Mouse (Mus musculus) embryonic facial prominence, embryonic 14.5 days (tissue): ENCODE measurements around the gene Pex5l. TPM values are rescaled to one million over a fixed set of nuclear protein-coding genes. Genes with fewer than 3 reads are reported as not detected.

Experiments
- ATAC-seq: fragments of 200-750 bp; cut with Nextera tagmentation; 2 replicates; pipeline ENCODE4 v1.8.0; 2017; ENCODE audit warnings: low read depth, moderate number of reproducible peaks, moderate TSS enrichment
- DNase-seq: peaks from one replicate; pipeline ENCODE4 v3.0.0-alpha.2; 2015; ENCODE audit warnings: low spot score
- H3K27ac ChIP-seq: fragments of 300-500 bp; sonication (generic); replicated peaks from 2 replicates; pipeline ENCODE4 v1.5.1; 2014; ENCODE audit warnings: low read depth, mild to moderate bottlenecking, low read length, moderate library complexity
- H3K27me3 ChIP-seq: fragments of 300-500 bp; sonication (generic); replicated peaks from 2 replicates; pipeline ENCODE4 v1.6.1; 2014; ENCODE audit warnings: low read length; ENCODE audit not compliant: control insufficient read depth, insufficient read depth
- H3K36me3 ChIP-seq: fragments of 300-500 bp; sonication (generic); 2 replicates; pipeline ENCODE4 v1.6.1; 2014; ENCODE audit warnings: low read length, mixed read lengths; ENCODE audit not compliant: control insufficient read depth, insufficient read depth
- H3K4me1 ChIP-seq: fragments of 300-500 bp; sonication (generic); 2 replicates; pipeline ENCODE4 v1.6.1; 2014; ENCODE audit warnings: antibody characterized with exemption, low read length; ENCODE audit not compliant: control insufficient read depth, insufficient read depth
- H3K4me2 ChIP-seq: fragments of 300-500 bp; sonication (generic); 2 replicates; pipeline ENCODE4 v1.6.1; 2014; ENCODE audit warnings: low read depth, mild to moderate bottlenecking, low read length, moderate library complexity, mixed read lengths
- H3K4me3 ChIP-seq: fragments of 300-500 bp; sonication (generic); 2 replicates; pipeline ENCODE4 v1.5.1; 2014; ENCODE audit warnings: low read depth, mild to moderate bottlenecking, low read length
- H3K9ac ChIP-seq: fragments of 300-500 bp; sonication (generic); 2 replicates; pipeline ENCODE4 v1.6.1; 2014; ENCODE audit warnings: low read depth, mild to moderate bottlenecking, low read length, moderate library complexity, mixed read lengths
- H3K9me3 ChIP-seq: fragments of 300-500 bp; sonication (generic); 2 replicates; pipeline ENCODE4 v1.6.1; 2016; ENCODE audit warnings: low read length; ENCODE audit not compliant: control insufficient read depth
- WGBS: fragments of 180-500 bp; shearing (Covaris S2); extraction: QIAGEN DNeasy Blood & Tissue Kit; methylation state at CpG from one replicate; pipeline ENCODE4 v1.1.7; 2014; 5-methylcytosine and 5-hydroxymethylcytosine counted together
- polyA plus RNA-seq: library from polyadenylated mRNA; unstranded; fragments of >200 nt; fragmentation: Nextera tagmentation; extraction: Ambion mirVana; gene quantifications from 2 replicates; pipeline ENCODE4 v1.2.1, GENCODE M21; 2014

The Pex5l gene
- polyA plus RNA-seq, 1 experiment from 2014 or later = 1.6 TPM

- WGBS = 63% methylated on average over 9 of the region's 9 CpGs
- no peak overlapping the region for H3K4me2 ChIP-seq
- H3K4me1 ChIP-seq = no peaks in the 10 kb centered on the region
- no peak overlapping the region for H3K4me3 ChIP-seq
- no peak for DNase-seq
- H3K27ac ChIP-seq = no peak overlapping the region
- no peak overlapping the region for H3K9ac ChIP-seq
- no peaks in the 10 kb centered on the region for H3K9me3 ChIP-seq
- no peak for ATAC-seq
- no peaks in the 10 kb centered on the region for H3K27me3 ChIP-seq
- no peaks in the 10 kb centered on the region for H3K36me3 ChIP-seq
Observed at GRCm38 (mm10) chr3:33098550-33099295, 44.3 kb downstream of the Pex5l start.

- Histone ChIP-seq H3K9me3 (no peaks in the 10 kb centered on the region), H3K27ac (no peak overlapping the region), H3K4me3 (no peak overlapping the region), H3K4me2 (no peak overlapping the region), H3K4me1 (no peaks in the 10 kb centered on the region), H3K36me3 (no peaks in the 10 kb centered on the region), H3K9ac (no peak overlapping the region), H3K27me3 (no peaks in the 10 kb centered on the region)
- no peak for DNase-seq
- ATAC-seq = no peak
- 71% methylated on average over 6 of the region's 6 CpGs for WGBS
Observed at GRCm38 (mm10) chr3:33093646-33094045, 49.4 kb downstream of the Pex5l start.

GRCm38 (mm10) chr3:33090001-33090400 is 53.0 kb downstream of the Pex5l start:
- peak overlapping the region; percentile 38 for H3K4me2 ChIP-seq
- no peaks in the 10 kb centered on the region for H3K36me3 ChIP-seq
- H3K27ac ChIP-seq = no peak overlapping the region
- H3K9me3 ChIP-seq = no peaks in the 10 kb centered on the region
- 18% methylated on average over 9 of the region's 9 CpGs for WGBS
- H3K27me3 ChIP-seq = no peaks in the 10 kb centered on the region
- no peak overlapping the region for H3K9ac ChIP-seq
- peak overlapping the region; percentile 15; the same call in 1 of the 2 replicates for H3K4me3 ChIP-seq
- H3K4me1 ChIP-seq = no peaks in the 10 kb centered on the region
- peak; percentile 79 for ATAC-seq
- DNase-seq = peak; percentile 42

GRCm38 (mm10) chr3:33089470-33089869 is 53.6 kb downstream of the Pex5l start:
- no peak overlapping the region for H3K4me3 ChIP-seq
- no peaks in the 10 kb centered on the region for H3K9me3 ChIP-seq
- H3K27ac ChIP-seq = no peak overlapping the region
- no peak overlapping the region for H3K9ac ChIP-seq
- 36% methylated on average over 2 of the region's 2 CpGs for WGBS
- no peak for ATAC-seq
- no peaks in the 10 kb centered on the region for H3K36me3 ChIP-seq
- H3K27me3 ChIP-seq = no peaks in the 10 kb centered on the region
- DNase-seq = no peak
- H3K4me1 ChIP-seq = no peaks in the 10 kb centered on the region
- peak overlapping the region; percentile 38 for H3K4me2 ChIP-seq

- no peak overlapping the region for H3K4me3 ChIP-seq
- ATAC-seq = peak; percentile 85; the same call in 1 of the 2 replicates
- no peaks in the 10 kb centered on the region for H3K4me1 ChIP-seq
- H3K4me2 ChIP-seq = no peak overlapping the region
- WGBS = 67% methylated on average over 4 of the region's 4 CpGs
- H3K27ac ChIP-seq = no peak overlapping the region
- no peak overlapping the region for H3K9ac ChIP-seq
- H3K27me3 ChIP-seq = no peaks in the 10 kb centered on the region
- no peaks in the 10 kb centered on the region for H3K9me3 ChIP-seq
- peak; percentile 8 for DNase-seq
- H3K36me3 ChIP-seq = no peaks in the 10 kb centered on the region
Observed at GRCm38 (mm10) chr3:33088276-33088675, 54.8 kb downstream of the Pex5l start.

GRCm38 (mm10) chr3:33082806-33083338 is 60.2 kb downstream of the Pex5l start:
- no peak overlapping the region for H3K9ac ChIP-seq
- ATAC-seq = peak; percentile 47; the same call in 1 of the 2 replicates
- DNase-seq = peak; percentile 20
- no peaks in the 10 kb centered on the region for H3K9me3 ChIP-seq
- H3K27ac ChIP-seq = no peak overlapping the region
- 0 out of 2 replicates have a peak overlapping the region, but pooled peaks have one; percentile 23 for H3K4me2 ChIP-seq
- no peaks in the 10 kb centered on the region for H3K36me3 ChIP-seq
- WGBS = 29% methylated on average over 8 of the region's 8 CpGs
- no peaks in the 10 kb centered on the region for H3K27me3 ChIP-seq
- H3K4me1 ChIP-seq = no peaks in the 10 kb centered on the region
- no peak overlapping the region for H3K4me3 ChIP-seq

GRCm38 (mm10) chr3:33081793-33082192 is 61.3 kb downstream of the Pex5l start:
- Histone ChIP-seq H3K36me3 (no peaks in the 10 kb centered on the region), H3K4me3 (no peak overlapping the region), H3K9ac (no peak overlapping the region), H3K4me2 (no peak overlapping the region), H3K4me1 (no peaks in the 10 kb centered on the region), H3K27ac (no peak overlapping the region), H3K9me3 (no peaks in the 10 kb centered on the region), H3K27me3 (no peaks in the 10 kb centered on the region)
- 84% methylated on average over 4 of the region's 4 CpGs for WGBS
- ATAC-seq (no peak), DNase-seq (no peak)

- Histone ChIP-seq H3K27me3 (no peaks in the 10 kb centered on the region), H3K27ac (no peak overlapping the region), H3K9ac (no peak overlapping the region), H3K4me1 (no peaks in the 10 kb centered on the region), H3K4me3 (no peak overlapping the region), H3K9me3 (no peaks in the 10 kb centered on the region), H3K36me3 (no peaks in the 10 kb centered on the region), H3K4me2 (no peak overlapping the region)
- ATAC-seq = no peak
- no peak for DNase-seq
- WGBS = 94% methylated on average over 1 of the region's 1 CpGs
Observed at GRCm38 (mm10) chr3:33079658-33080057, 63.4 kb downstream of the Pex5l start.

GRCm38 (mm10) chr3:33079171-33079570 is 63.9 kb downstream of the Pex5l start:
- DNase-seq (no peak), ATAC-seq (no peak)
- Histone ChIP-seq H3K4me3 (no peak overlapping the region), H3K27ac (no peak overlapping the region), H3K4me2 (no peak overlapping the region), H3K4me1 (no peaks in the 10 kb centered on the region), H3K36me3 (no peaks in the 10 kb centered on the region), H3K9ac (no peak overlapping the region), H3K9me3 (no peaks in the 10 kb centered on the region), H3K27me3 (no peaks in the 10 kb centered on the region)
- WGBS = 82% methylated on average over 3 of the region's 3 CpGs
